Mouse (Mus musculus): ENCODE results near the gene Fpr1.
"Not testable (repeated sequence)": the region's sequence is repeated elsewhere in the genome, so short reads cannot be mapped to it uniquely, and the experiment has no call there.

Fpr1 gene

DNA sequence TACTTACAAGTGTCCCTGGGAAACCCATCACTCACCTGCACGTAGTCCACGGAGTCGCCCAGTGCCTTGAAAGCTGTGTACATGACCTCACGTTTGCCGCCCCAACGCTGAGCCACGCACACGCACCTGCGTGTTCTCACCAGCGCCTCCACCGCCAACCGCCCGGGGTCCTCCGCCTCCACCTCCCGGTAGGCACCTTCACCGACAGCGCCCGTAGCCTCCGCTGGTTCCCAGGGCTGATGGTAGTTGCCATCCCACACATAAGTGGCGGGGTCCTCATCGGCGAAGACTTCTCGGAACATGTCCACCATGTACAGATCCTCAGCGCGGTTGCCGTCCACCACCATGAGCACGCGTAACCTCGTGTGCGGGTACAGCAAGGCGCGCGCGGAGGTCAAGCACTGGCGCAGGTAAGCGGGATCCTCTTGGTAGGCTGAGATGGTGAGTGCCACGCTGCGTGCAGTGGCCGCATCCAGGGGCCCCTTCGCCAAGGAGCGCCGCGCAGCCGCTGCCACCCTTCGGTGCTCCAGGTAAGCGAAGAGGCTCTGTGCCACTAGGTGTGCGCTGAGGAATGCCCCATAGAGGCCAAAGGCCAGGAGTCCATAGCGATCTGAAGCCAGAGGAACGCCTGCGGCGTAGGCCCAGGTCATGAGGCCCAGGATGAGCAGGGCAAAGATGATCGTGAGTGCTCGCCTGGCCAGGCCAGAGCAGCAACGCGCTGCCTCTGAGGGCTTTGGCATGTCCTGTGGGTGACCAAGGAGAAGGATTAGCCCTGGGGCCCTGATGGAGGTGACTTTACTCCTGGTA is 33.6 kb downstream of the Fpr1 start:
- no peak for DNase-seq (ENCODE audit: low spot score)

DNA sequence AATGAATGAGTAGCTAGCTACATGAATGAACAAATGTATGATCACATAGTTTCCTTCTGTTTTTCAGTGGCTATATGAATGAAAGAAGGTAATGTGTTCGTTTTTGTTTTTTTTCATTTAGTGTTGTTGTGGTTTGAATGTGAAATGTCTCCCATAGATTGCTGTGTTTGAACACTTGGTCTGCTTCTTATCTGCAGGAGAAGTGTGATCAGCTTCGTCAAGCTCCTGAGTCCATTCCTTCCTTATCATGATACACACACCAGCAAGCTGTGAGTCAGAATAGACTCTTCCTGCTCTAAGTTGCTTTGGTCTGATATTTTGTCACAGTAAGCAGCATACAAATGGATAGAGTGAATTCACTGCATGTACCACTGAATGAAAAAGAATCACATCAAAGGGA is 34.8 kb downstream of the Fpr1 start:
- no peak for DNase-seq (ENCODE audit: low spot score)

- DNase-seq (ENCODE audit: low spot score) = no peak
Observed at GRCm38 (mm10) chr17:17845187-17846027, 38.3 kb downstream of the Fpr1 start.

GRCm38 (mm10) chr17:17844606-17845005 is 39.1 kb downstream of the Fpr1 start:
- not testable (repeated sequence) for DNase-seq (ENCODE audit: low spot score)

GRCm38 (mm10) chr17:17843534-17844261 is 40.0 kb downstream of the Fpr1 start:
- DNase-seq (ENCODE audit: low spot score) = no peak

DNA sequence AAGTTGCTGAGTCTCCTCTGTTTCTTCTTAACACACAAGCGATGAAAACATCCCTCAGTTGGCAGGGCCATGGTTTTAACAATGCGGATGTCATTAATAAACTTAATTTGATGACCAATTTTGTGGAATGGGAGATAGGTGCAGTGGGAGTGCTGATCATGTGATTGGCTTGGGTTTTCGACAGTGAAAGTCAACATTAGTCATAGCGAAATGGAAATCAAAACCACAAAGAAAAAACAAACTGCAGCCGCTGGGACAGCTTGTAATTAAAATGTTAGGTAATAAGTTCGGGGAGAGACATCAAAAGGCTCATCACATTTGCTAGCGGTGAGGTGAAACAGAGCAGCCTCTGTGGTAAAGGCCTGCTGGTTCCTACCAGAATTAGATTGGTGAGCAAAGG is 42.9 kb downstream of the Fpr1 start:
- DNase-seq (ENCODE audit: low spot score) = no peak

- no peak for DNase-seq (ENCODE audit: low spot score)
Observed at GRCm38 (mm10) chr17:17839276-17839675, 44.5 kb downstream of the Fpr1 start.

DNA sequence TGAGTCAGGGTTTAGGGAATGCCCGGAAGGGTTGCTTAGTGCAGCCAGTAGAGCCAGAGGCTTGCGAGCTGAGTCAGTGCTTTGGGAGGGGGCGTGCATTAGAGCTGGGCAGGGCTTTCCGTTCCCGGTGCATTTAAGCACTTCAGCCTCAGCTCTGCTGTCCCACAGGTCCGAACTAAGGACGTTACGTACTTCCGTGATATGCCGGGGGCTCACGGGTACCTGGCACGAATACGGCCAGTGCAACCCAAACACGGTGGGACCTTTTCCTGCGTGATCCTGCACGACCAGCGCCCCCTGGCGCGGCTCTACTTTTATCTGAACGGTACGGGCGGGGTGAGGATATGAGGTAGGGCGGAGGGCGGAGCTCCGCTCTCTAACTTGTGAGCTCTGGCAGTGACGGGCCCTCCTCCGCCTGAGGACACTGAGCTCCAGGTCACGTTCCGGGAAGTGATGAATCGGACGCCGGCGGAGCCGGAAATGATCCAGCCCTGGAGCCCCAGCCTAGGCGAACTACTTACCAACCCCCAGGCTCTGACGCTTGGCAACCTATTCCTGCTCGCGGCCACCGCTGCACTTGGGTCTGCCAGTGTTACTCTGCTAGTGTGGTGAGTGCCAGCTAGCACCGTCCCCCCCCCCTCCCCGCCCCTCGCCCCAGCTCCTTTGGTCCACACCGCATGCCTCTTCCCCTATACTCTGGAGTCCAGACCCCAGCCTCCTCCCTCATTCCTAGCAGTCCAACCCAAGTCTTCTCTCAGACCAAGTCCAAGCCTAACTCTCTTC is 45.6 kb downstream of the Fpr1 start:
- DNase-seq (ENCODE audit: low spot score) = peak; percentile 80

- DNase-seq (ENCODE audit: low spot score) = no peak
Observed at GRCm38 (mm10) chr17:17837426-17837825, 46.3 kb downstream of the Fpr1 start.

DNA sequence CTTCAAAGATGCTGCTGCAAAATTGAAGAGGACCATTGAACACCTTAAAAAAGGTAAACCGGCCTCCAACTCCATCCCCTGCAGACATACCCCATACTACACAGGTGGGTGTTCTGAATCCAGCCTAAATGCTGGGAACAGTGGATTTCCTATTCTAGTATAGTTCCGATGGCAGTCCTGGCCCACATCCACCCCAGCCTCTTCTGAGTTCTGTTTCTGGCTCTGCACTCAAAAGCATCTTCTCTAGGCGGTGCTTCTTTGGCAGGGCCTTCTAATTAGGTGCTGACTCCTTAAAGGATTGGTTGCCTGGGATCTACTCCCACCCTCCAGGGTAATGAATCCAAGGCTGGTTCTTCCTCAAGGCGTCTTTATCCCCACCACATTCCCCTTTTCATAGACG is 47.6 kb downstream of the Fpr1 start:
- DNase-seq (ENCODE audit: low spot score) = no peak

GRCm38 (mm10) chr17:17834896-17835295 is 48.8 kb downstream of the Fpr1 start:
- DNase-seq (ENCODE audit: low spot score) = no peak

DNA sequence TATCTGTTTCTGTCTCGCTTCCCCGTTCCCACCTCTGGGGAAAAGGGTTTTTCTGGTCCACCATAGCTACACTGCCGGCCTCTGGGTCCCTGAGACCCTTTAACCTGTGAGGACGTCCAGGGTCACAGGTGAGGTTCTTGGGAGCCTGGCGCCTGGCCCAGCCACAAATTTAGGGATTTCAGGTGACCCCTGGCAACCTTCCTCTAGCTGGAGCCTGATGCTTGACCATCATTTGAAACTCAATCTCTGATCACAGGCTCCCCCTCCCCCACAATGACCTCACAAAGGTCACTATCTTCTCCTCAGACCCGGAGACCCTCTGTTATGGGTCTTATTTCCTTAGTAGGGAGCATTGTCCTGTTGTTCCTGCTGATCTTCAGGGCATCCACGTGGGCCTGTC is 53.0 kb downstream of the Fpr1 start:
- DNase-seq (ENCODE audit: low spot score) = no peak

- DNase-seq (ENCODE audit: low spot score) = no peak
Observed at GRCm38 (mm10) chr17:17829816-17830535, 53.8 kb downstream of the Fpr1 start.

- no peak for DNase-seq (ENCODE audit: low spot score)
Observed at GRCm38 (mm10) chr17:17829052-17829785, 54.5 kb downstream of the Fpr1 start.

- no peak for DNase-seq (ENCODE audit: low spot score)
Observed at GRCm38 (mm10) chr17:17828191-17828981, 55.4 kb downstream of the Fpr1 start.

GRCm38 (mm10) chr17:17827658-17828190 is 56.0 kb downstream of the Fpr1 start:
- no peak for DNase-seq (ENCODE audit: low spot score)

GRCm38 (mm10) chr17:17826751-17827657 is 56.7 kb downstream of the Fpr1 start, which contains the start of gene Spaca6:
Spaca6 (plus strand) TSS chr17:17827158.
- DNase-seq (ENCODE audit: low spot score) = peak; percentile 90
